Mouse (Mus musculus) ZHBTc4 (cell line): ENCODE measurements around the gene Fam45a.

Source experiments
- DNase-seq: peaks from one replicate; pipeline ENCODE4 v3.0.0-alpha.2; 2011; ENCODE audit warnings: low read depth, low spot score

The Fam45a gene

GRCm38 (mm10) chr19:60811098-60812035 is at the start of gene Fam45a:
Gene Fam45a, plus strand, starts transcription at chr19:60811585.
- peak; percentile 96 for DNase-seq

GRCm38 (mm10) chr19:60773366-60773765 is 38.0 kb upstream of the Fam45a start:
- DNase-seq = no peak

- no peak for DNase-seq
Observed at GRCm38 (mm10) chr19:60782034-60782433, 29.4 kb upstream of the Fam45a start.

DNA sequence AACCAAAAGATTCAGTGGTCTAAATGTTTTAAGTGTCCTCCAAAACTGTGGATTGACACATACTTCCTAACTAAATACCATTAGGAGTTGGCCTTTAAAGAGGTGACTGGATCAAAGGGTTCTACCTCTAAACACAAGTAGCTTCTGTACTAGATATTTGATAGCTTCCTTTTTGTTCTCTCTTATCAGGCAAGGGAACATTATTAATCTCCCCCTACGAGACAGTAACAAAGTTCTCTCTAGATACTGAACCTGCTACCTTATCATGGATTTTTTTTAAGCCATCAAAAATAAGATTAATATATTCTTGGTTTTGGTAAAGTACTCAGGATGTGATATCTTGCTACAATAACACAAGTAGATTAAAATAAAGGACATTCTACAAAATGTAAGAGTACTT is 26.7 kb upstream of the Fam45a start:
- no peak for DNase-seq

DNA sequence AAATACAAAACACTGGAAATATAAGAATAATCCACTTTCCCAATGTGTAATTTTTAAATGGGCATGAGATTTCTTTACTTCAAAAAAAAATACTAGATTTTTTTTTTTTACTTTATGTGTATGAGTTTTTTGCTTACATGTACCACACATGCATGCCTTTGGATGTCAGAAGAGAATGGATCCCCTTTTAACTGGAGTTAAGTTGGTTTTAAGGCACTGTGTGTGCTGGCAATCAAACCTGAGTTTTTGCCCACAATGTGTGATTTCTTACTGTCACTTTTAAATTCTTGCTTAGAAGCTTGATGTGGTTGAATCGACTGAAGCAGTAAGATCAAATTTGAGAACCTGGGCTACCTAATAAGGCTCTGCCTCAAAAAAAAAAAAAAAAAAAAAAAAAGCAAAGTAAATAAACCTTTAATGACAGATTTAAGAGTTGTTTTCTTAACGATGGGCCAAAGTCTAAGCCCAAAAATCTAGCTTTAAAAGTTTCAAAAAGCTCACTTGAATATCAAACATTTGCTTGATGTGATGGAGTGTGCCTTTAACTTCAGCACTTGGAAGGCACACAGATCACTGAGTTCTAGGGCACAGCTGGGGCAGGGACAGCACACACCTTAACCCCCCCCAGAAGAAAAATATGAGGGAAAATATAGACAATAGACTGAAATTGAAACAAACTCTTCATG is 23.8 kb upstream of the Fam45a start:
- no peak for DNase-seq

- DNase-seq = peak; percentile 24
Observed at GRCm38 (mm10) chr19:60788214-60788960, 23.0 kb upstream of the Fam45a start.

DNA sequence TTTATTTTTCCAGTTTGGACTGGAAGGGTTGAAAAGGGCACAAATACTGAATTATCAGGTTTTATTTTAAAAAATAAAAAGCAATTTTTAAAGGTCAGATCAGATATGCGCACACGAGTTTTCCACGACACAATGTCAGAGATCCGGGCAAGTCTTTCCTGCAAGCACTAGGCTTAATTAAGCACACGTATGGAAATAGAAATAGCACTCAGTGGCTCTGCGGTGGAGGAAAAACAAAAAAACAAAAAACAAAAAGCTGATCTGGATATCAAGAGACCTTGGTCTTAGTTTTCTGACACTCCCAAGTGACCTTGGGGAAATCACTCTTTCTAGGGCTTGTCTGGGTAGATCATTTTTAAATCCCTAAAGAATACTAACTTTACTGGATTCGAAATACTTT is 21.9 kb upstream of the Fam45a start:
- no peak for DNase-seq

DNA sequence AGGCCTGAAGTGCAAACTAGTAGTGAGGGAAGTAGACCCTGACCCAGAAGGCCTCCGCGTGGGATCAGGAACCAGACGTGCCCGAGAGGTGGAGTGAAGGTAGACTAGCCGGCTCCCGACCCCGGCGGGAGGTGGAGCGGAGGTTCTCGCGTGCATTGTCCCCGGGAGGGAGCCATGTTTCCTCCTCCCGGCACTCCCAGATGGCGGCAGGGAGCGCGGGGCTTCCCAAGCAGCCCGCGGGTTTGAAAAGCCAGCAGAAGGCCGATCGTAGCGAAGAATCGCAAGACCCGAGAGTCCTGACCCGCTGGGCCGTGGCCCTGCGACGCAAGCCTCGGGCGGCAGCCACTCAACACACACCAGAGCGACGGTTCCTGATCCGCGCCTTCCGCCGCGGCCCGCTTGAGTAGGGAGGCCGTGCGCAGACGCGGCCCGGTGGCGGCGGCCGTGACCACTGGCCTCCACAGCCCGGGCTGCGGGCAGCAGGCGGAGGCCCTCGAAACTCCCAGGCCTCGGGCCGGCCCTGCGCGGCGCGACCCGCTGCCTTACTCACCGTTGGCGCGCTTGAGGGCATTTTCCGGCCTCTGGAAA is 21.4 kb upstream of the Fam45a start:
- DNase-seq = peak; percentile 89

DNA sequence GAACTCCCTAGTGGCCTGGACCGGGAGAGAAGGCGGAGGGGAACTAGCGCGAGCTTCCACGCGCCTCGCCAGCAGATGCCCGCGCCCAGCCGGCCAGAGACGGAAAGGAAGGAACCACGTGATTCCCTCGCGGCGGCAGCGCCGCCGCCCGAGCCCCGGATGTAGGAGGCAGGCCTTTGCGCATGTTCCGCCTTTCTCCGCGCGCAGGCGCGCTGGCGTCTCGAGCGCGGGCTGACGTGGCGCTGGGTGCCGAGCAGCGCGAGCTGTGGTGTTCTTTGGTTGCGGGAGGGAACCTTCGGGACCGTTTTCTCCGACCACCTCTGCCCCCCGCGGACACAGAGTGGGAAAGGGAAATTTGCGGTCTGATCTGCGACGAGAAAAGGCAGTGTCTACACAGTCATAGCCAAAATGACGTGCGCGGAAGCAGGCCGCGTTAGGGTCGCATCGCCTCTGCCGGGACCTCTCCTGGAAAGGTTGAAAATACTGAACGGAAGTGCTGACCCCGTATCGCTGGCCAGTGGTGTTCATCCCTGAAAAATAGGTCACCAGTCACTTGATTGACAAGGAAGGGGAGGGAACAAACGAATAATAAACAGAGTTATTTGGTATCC is 20.7 kb upstream of the Fam45a start, which contains the start of gene Eif3a:
Gene Eif3a (minus strand): TSS at position 108 of the 611 bp plus-strand sequence.
- peak; percentile 98 for DNase-seq

DNA sequence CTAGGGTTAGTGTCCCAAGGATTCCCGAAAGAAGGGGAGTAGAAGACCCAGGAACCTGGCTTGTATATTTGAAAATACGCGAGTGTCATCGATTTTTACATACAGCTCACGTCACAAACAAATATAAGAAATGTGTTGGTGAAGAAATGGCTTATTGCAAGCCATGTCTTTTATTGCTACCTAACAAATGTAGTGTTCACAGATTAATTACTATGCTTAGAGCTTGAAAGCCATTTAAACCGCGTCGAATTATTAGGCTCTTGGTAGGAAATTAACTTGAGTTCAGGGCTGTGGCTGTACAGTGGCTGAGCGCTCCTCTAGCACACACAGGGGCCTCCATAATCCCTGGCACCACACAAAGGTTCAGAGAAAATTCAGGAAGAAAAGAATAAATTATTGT is 20.2 kb upstream of the Fam45a start:
- no peak for DNase-seq

DNA sequence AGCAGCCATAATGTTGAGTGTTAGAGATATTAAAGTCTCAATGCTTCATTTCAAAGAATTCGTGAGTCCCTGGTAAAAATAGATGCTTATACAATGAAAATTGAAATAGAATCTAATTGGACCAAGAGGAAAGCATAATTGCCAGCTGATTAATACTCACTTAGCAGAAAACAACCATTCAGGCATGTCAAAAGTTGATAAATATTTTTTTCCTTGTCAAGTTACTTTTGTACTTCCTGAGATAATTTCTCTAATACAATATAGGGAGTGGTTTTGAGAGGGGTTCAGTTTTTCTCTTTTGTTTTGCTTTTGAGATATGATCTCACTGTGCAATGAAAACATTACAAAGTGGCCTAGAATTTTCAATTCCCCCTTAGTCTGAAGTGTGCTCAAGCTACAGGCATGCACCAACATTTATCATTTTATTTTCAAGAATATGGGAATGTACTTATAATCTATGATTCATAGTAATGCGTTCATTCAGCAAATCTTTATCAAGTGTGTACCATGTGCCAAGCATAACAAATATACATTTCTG is 18.1 kb upstream of the Fam45a start:
- DNase-seq = no peak

- no peak for DNase-seq
Observed at GRCm38 (mm10) chr19:60795244-60795643, 16.1 kb upstream of the Fam45a start.

GRCm38 (mm10) chr19:60797415-60797814 is 14.0 kb upstream of the Fam45a start:
- no peak for DNase-seq

DNA sequence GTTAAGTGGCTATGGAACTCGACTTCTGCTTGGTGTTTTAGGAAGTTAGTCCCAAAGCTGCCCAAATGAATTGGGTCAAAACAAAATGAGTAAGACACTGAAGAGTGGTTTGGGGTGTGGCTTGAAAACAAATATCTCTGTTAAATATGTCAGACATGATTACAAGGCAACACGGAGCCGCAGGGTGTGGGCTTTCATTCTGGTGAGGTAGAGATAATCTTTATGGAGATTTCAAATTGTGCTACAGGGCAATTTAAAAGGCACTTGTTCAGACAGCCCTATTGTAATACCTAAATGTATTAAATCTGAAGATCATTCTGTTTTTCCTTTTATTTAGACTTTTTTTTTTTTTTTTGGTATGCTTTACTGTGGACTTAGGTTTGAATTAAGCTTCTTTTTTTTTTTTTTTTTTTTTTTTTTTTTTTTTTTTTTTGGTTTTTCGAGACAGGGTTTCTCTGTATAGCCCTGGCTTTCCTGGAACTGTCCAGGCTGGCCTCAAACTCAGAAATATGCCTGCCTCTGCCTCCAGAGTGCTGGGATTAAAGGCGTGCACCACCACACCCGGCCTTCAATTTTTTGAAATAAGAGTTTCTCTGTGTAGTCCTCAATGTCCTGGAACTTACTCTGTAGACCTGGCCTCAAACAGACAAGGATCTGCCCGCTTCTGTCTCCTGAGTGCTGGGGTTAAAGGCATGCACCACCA is 11.4 kb upstream of the Fam45a start:
- no peak for DNase-seq

DNA sequence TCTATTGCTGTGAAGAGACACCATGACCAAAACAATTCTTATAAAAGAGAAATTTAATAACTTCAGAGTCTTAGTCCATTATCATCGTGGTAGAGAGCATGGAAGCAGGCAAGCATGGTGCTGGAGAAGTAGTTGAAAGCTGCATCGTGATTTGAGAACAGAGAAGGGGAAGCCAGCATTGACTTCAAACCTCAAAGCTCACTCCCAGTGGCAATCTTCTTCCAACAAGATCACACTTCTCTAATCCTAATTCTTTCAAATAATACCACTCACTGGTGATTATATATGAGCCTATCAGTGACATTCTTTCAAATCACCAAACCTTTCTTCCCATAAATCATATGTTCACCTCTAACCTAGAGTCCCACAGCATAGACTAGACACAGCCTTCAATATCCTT is 6.5 kb upstream of the Fam45a start:
- no peak for DNase-seq

GRCm38 (mm10) chr19:60809927-60810326 is 1.5 kb upstream of the Fam45a start:
- no peak for DNase-seq

DNA sequence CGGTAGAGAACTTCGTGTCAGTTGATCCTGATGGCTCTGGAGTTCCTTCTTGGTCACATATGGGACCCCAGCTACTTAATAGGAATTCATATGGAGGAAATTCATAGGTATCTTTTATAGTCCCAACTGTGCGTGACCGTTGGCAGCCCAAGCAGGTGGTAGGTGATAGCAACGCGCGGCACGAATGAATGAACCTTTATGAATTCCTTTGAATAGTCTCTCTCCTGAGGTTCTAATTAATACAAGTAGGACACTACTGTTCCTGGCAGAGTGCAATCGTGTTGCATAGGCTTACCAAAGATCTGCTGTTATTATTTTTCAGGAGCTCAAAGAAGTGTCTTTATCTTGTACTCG is 628 bp downstream of the Fam45a start:
- DNase-seq = no peak

GRCm38 (mm10) chr19:60813133-60813532 is 1.7 kb downstream of the Fam45a start:
- no peak for DNase-seq

DNA sequence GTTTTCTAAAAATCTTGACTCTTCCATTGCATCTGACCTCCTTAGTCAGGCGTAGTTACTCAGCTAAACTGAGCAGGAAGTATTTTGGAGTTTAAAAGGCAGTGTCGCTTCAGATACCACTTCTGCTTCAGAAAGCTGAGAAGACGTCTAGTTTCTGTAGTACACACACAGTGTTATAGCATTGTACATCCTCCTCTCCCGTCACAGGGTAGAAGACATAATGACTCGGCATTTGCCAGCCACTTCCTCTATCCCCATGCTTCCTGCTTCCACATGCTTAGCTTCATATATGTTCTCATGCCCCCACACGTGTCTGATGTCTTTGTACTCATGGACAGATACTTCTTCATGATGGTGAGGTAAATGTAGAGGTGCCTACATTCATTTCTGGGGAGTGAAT is 7.3 kb downstream of the Fam45a start:
- DNase-seq = no peak

DNA sequence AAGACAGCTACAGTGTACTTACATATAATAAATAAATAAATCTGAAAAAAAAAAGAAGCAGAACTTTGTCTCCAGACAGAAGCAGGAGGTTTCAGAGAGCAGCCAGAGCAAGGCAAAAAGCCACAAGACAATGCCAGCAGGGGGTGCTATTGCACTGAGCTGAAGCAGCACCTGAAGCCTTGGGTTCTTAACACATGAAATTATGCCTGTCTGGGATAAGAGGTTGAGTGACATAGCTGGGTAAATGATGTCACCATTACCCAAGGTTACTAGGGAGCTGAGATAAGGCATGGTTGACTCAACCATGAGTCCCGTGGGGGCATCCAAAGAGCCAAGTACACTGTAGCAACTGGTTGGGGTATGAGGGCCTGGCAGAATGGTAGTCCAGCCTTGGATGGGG is 26.4 kb downstream of the Fam45a start:
- peak; percentile 78 for DNase-seq
